Mouse (Mus musculus): ENCODE data around the gene Nme1.
A peak's percentile ranks its signal among the peaks of the same experiment; 100 is the strongest.
"Not testable (repeated sequence)": the region's sequence is repeated elsewhere in the genome, so short reads cannot be mapped to it uniquely, and the experiment has no call there.

The Nme1 gene

GRCm38 (mm10) chr11:93965391-93965790, 2.9 kb downstream of the Nme1 start:
- DNase-seq (ENCODE audit: low read depth in 2 of 2, low spot score in 2 of 2) = no peak

GRCm38 (mm10) chr11:93963013-93963412, 5.3 kb downstream of the Nme1 start:
- DNase-seq (ENCODE audit: low read depth in 2 of 2, low spot score in 2 of 2) = no peak

GRCm38 (mm10) chr11:93961482-93961881, 6.8 kb downstream of the Nme1 start:
- no peak for DNase-seq (ENCODE audit: low read depth in 2 of 2, low spot score in 2 of 2)

GRCm38 (mm10) chr11:93957746-93958145, 10.6 kb downstream of the Nme1 start:
- DNase-seq (ENCODE audit: low read depth in 2 of 2, low spot score in 2 of 2) = no peak

- no peak for DNase-seq (ENCODE audit: low read depth in 2 of 2, low spot score in 2 of 2)
Measured at GRCm38 (mm10) chr11:93957031-93957555, 11.2 kb downstream of the Nme1 start.

GRCm38 (mm10) chr11:93956159-93956558, 12.2 kb downstream of the Nme1 start, which contains the start of gene Nme2:
Gene Nme2, minus strand, starts transcription at chr11:93956259.
- no peak for DNase-seq (ENCODE audit: low read depth in 2 of 2, low spot score in 2 of 2)

- peak; percentile 90 to 92 for DNase-seq (ENCODE audit: low read depth in 2 of 2, low spot score in 2 of 2)
Measured at GRCm38 (mm10) chr11:93955256-93956150, 12.8 kb downstream of the Nme1 start.

- DNase-seq (ENCODE audit: low read depth in 2 of 2, low spot score in 2 of 2) = no peak
Measured at GRCm38 (mm10) chr11:93954738-93955255, 13.5 kb downstream of the Nme1 start.

- no peak for DNase-seq (ENCODE audit: low read depth in 2 of 2, low spot score in 2 of 2)
Measured at GRCm38 (mm10) chr11:93952376-93952775, 15.9 kb downstream of the Nme1 start.

- DNase-seq (ENCODE audit: low read depth in 2 of 2, low spot score in 2 of 2) = no peak
Measured at GRCm38 (mm10) chr11:93950045-93950444, 18.3 kb downstream of the Nme1 start.

- no peak for DNase-seq (ENCODE audit: low read depth in 2 of 2, low spot score in 2 of 2)
Measured at GRCm38 (mm10) chr11:93948887-93949567, 19.3 kb downstream of the Nme1 start.

GRCm38 (mm10) chr11:93944986-93945385, 23.3 kb downstream of the Nme1 start:
- no peak for DNase-seq (ENCODE audit: low read depth in 2 of 2, low spot score in 2 of 2)

- DNase-seq (ENCODE audit: low read depth in 2 of 2, low spot score in 2 of 2) = no peak
Measured at GRCm38 (mm10) chr11:93940906-93941305, 27.4 kb downstream of the Nme1 start.

- DNase-seq (ENCODE audit: low read depth in 2 of 2, low spot score in 2 of 2) = no peak
Measured at GRCm38 (mm10) chr11:93929106-93929505, 39.2 kb downstream of the Nme1 start.

GRCm38 (mm10) chr11:93915019-93915418, 53.3 kb downstream of the Nme1 start:
- not testable (repeated sequence) for DNase-seq (ENCODE audit: low read depth in 2 of 2, low spot score in 2 of 2)

GRCm38 (mm10) chr11:93911603-93912002, 56.7 kb downstream of the Nme1 start:
- no peak for DNase-seq (ENCODE audit: low read depth in 2 of 2, low spot score in 2 of 2)

GRCm38 (mm10) chr11:93908829-93909228, 59.5 kb downstream of the Nme1 start:
- DNase-seq (ENCODE audit: low read depth in 2 of 2, low spot score in 2 of 2) = no peak

- no peak for DNase-seq (ENCODE audit: low read depth in 2 of 2, low spot score in 2 of 2)
Measured at GRCm38 (mm10) chr11:93907839-93908238, 60.5 kb downstream of the Nme1 start.
